Mouse (Mus musculus): ENCODE measurements around the gene Cfap54. TPM values are rescaled to one million over a fixed set of nuclear protein-coding genes. Genes with fewer than 3 reads are reported as not detected.

The Cfap54 gene
- polyA plus RNA-seq, 2 experiments, result 0.25 to 0.35 TPM

GRCm38 (mm10) chr10:93119809-93120208 is 38.4 kb upstream of the Cfap54 start:
- H3K4me1 ChIP-seq (ENCODE audit: control insufficient read depth, insufficient read depth, low read length), result peaks cover 6% of the 10 kb centered on the region; the same call in 1 of the 2 replicates
- H3K27ac ChIP-seq (replicated peaks; ENCODE audit: low read depth, low read length), result no peak overlapping the region
- TF ChIP-seq POLR2A (IDR thresholded peaks at IDR 0.05; ENCODE audit: borderline replicate concordance, extremely low read depth, insufficient read depth, insufficient read length), result no peak
- H3K9me3 ChIP-seq (ENCODE audit: control insufficient read depth, low read length), result no peaks in the 10 kb centered on the region
- no peaks in the 10 kb centered on the region for H3K36me3 ChIP-seq (ENCODE audit: control insufficient read depth, insufficient read depth, low read length)
- H3K9ac ChIP-seq (ENCODE audit: low read depth, low read length, severe bottlenecking), result no peak overlapping the region
- no peak overlapping the region for H3K4me2 ChIP-seq (replicated peaks; ENCODE audit: low read depth, low read length, severe bottlenecking)
- H3K4me3 ChIP-seq (replicated peaks; ENCODE audit: low read length), result no peak overlapping the region
- no peak for ATAC-seq (ENCODE audit: low FRiP score, low read depth)
- no peak for DNase-seq (ENCODE audit: low spot score)
- H3K27me3 ChIP-seq (ENCODE audit: control insufficient read depth, insufficient read depth, low read length), result no peaks in the 10 kb centered on the region
- 81% methylated on average over 5 of the region's 5 CpGs for WGBS

- no peaks in the 10 kb centered on the region for H3K9me3 ChIP-seq (ENCODE audit: control insufficient read depth, low read length)
- H3K27ac ChIP-seq (replicated peaks; ENCODE audit: low read depth, low read length), result no peak overlapping the region
- no peak overlapping the region for H3K9ac ChIP-seq (ENCODE audit: low read depth, low read length, severe bottlenecking)
- no peak overlapping the region for H3K4me2 ChIP-seq (replicated peaks; ENCODE audit: low read depth, low read length, severe bottlenecking)
- H3K4me3 ChIP-seq (replicated peaks; ENCODE audit: low read length), result no peak overlapping the region
- TF ChIP-seq POLR2A (IDR thresholded peaks at IDR 0.05; ENCODE audit: borderline replicate concordance, extremely low read depth, insufficient read depth, insufficient read length), result no peak
- WGBS, result 76% methylated on average over 3 of the region's 3 CpGs
- no peaks in the 10 kb centered on the region for H3K27me3 ChIP-seq (ENCODE audit: control insufficient read depth, insufficient read depth, low read length)
- no peaks in the 10 kb centered on the region for H3K4me1 ChIP-seq (ENCODE audit: control insufficient read depth, insufficient read depth, low read length)
- ATAC-seq (ENCODE audit: low FRiP score, low read depth) (no peak), DNase-seq (ENCODE audit: low spot score) (no peak)
- no peaks in the 10 kb centered on the region for H3K36me3 ChIP-seq (ENCODE audit: control insufficient read depth, insufficient read depth, low read length)
These were observed 35.2 kb upstream of the Cfap54 start for GRCm38 (mm10) chr10:93116636-93117035.

- H3K27me3 ChIP-seq (ENCODE audit: control insufficient read depth, insufficient read depth, low read length), result no peaks in the 10 kb centered on the region
- no peak for TF ChIP-seq POLR2A (IDR thresholded peaks at IDR 0.05; ENCODE audit: borderline replicate concordance, extremely low read depth, insufficient read depth, insufficient read length)
- ATAC-seq (ENCODE audit: low FRiP score, low read depth) (no peak), DNase-seq (ENCODE audit: low spot score) (no peak)
- H3K4me3 ChIP-seq (replicated peaks; ENCODE audit: low read length), result no peak overlapping the region
- H3K9ac ChIP-seq (ENCODE audit: low read depth, low read length, severe bottlenecking), result no peak overlapping the region
- no peak overlapping the region for H3K27ac ChIP-seq (replicated peaks; ENCODE audit: low read depth, low read length)
- H3K36me3 ChIP-seq (ENCODE audit: control insufficient read depth, insufficient read depth, low read length), result no peaks in the 10 kb centered on the region
- H3K9me3 ChIP-seq (ENCODE audit: control insufficient read depth, low read length), result no peaks in the 10 kb centered on the region
- 85% methylated on average over 1 of the region's 1 CpGs for WGBS
- no peaks in the 10 kb centered on the region for H3K4me1 ChIP-seq (ENCODE audit: control insufficient read depth, insufficient read depth, low read length)
- no peak overlapping the region for H3K4me2 ChIP-seq (replicated peaks; ENCODE audit: low read depth, low read length, severe bottlenecking)
These were observed 34.3 kb upstream of the Cfap54 start for GRCm38 (mm10) chr10:93115743-93116142.

- H3K9ac ChIP-seq (ENCODE audit: low read depth, low read length, severe bottlenecking), result no peak overlapping the region
- ATAC-seq (ENCODE audit: low FRiP score, low read depth), result no peak
- no peak for TF ChIP-seq POLR2A (IDR thresholded peaks at IDR 0.05; ENCODE audit: borderline replicate concordance, extremely low read depth, insufficient read depth, insufficient read length)
- WGBS, result 68% methylated on average over 1 of the region's 1 CpGs
- no peaks in the 10 kb centered on the region for H3K27me3 ChIP-seq (ENCODE audit: control insufficient read depth, insufficient read depth, low read length)
- H3K4me3 ChIP-seq (replicated peaks; ENCODE audit: low read length), result no peak overlapping the region
- H3K36me3 ChIP-seq (ENCODE audit: control insufficient read depth, insufficient read depth, low read length), result no peaks in the 10 kb centered on the region
- H3K27ac ChIP-seq (replicated peaks; ENCODE audit: low read depth, low read length), result no peak overlapping the region
- H3K9me3 ChIP-seq (ENCODE audit: control insufficient read depth, low read length), result no peaks in the 10 kb centered on the region
- H3K4me1 ChIP-seq (ENCODE audit: control insufficient read depth, insufficient read depth, low read length), result no peaks in the 10 kb centered on the region
- no peak overlapping the region for H3K4me2 ChIP-seq (replicated peaks; ENCODE audit: low read depth, low read length, severe bottlenecking)
- no peak for DNase-seq (ENCODE audit: low spot score)
These were observed 33.4 kb upstream of the Cfap54 start for GRCm38 (mm10) chr10:93114782-93115181.

- Histone ChIP-seq H3K27me3 (ENCODE audit: control insufficient read depth, insufficient read depth, low read length) (no peaks in the 10 kb centered on the region), H3K4me2 (replicated peaks; ENCODE audit: low read depth, low read length, severe bottlenecking) (no peak overlapping the region), H3K4me1 (ENCODE audit: control insufficient read depth, insufficient read depth, low read length) (no peaks in the 10 kb centered on the region), H3K9ac (ENCODE audit: low read depth, low read length, severe bottlenecking) (no peak overlapping the region), H3K9me3 (ENCODE audit: control insufficient read depth, low read length) (no peaks in the 10 kb centered on the region), H3K36me3 (ENCODE audit: control insufficient read depth, insufficient read depth, low read length) (no peaks in the 10 kb centered on the region), H3K27ac (replicated peaks; ENCODE audit: low read depth, low read length) (no peak overlapping the region), H3K4me3 (replicated peaks; ENCODE audit: low read length) (no peak overlapping the region)
- DNase-seq (ENCODE audit: low spot score), result no peak
- 81% methylated on average over 8 of the region's 8 CpGs for WGBS
- TF ChIP-seq POLR2A (IDR thresholded peaks at IDR 0.05; ENCODE audit: borderline replicate concordance, extremely low read depth, insufficient read depth, insufficient read length), result no peak
- ATAC-seq (ENCODE audit: low FRiP score, low read depth), result no peak
These were observed 32.5 kb upstream of the Cfap54 start for GRCm38 (mm10) chr10:93113968-93114367.

- H3K4me2 ChIP-seq (replicated peaks; ENCODE audit: low read depth, low read length, severe bottlenecking), result no peak overlapping the region
- TF ChIP-seq POLR2A (IDR thresholded peaks at IDR 0.05; ENCODE audit: borderline replicate concordance, extremely low read depth, insufficient read depth, insufficient read length), result no peak
- H3K4me1 ChIP-seq (ENCODE audit: control insufficient read depth, insufficient read depth, low read length), result no peaks in the 10 kb centered on the region
- no peak overlapping the region for H3K4me3 ChIP-seq (replicated peaks; ENCODE audit: low read length)
- ATAC-seq (ENCODE audit: low FRiP score, low read depth), result no peak
- no peak for DNase-seq (ENCODE audit: low spot score)
- no peaks in the 10 kb centered on the region for H3K27me3 ChIP-seq (ENCODE audit: control insufficient read depth, insufficient read depth, low read length)
- no peaks in the 10 kb centered on the region for H3K9me3 ChIP-seq (ENCODE audit: control insufficient read depth, low read length)
- H3K9ac ChIP-seq (ENCODE audit: low read depth, low read length, severe bottlenecking), result no peak overlapping the region
- 90% methylated on average over 6 of the region's 6 CpGs for WGBS
- no peaks in the 10 kb centered on the region for H3K36me3 ChIP-seq (ENCODE audit: control insufficient read depth, insufficient read depth, low read length)
- no peak overlapping the region for H3K27ac ChIP-seq (replicated peaks; ENCODE audit: low read depth, low read length)
These were observed 30.6 kb upstream of the Cfap54 start for GRCm38 (mm10) chr10:93112021-93112420.
